Mouse (Mus musculus): Measurements from ENCODE around the gene Tmigd3. TPM values are rescaled to one million over a fixed set of nuclear protein-coding genes. Genes with fewer than 3 reads are reported as not detected.

The Tmigd3 gene
- polyA plus RNA-seq, 1 experiment: not detected

DNA sequence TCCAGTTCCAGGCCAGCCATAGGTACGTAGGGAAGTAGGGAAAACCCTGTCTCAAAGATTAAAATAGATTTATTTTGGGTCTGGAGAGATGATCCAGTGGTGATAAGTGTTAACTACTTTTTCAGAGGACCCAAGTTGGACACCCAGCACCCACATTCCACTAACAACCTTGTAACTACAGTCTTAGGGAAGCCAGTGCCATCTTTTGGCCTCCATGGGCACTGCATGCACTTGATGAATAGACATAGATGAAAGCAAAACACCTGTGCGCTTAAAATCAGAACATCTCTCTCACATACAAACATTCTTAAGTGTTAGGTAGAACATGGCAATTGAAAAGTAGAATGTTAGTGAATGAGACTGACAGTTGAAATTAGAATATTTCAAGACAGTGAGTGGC is 90.0 kb downstream of the Tmigd3 start:
- 92% methylated on average over 2 of the region's 2 CpGs for WGBS
- Histone ChIP-seq H3K27ac (ENCODE audit: control insufficient read depth, insufficient read depth, low read depth, low read length, poor library complexity) (no peak overlapping the region), H3K4me3 (replicated peaks; ENCODE audit: control insufficient read depth, low read depth, low read length) (no peak overlapping the region), H3K4me1 (ENCODE audit: control insufficient read depth, insufficient read depth, low read length) (no peaks in the 10 kb centered on the region)
- TF ChIP-seq POLR2A (IDR thresholded peaks at IDR 0.05; ENCODE audit: borderline replicate concordance, control insufficient read depth, low read depth, low read length): no peak

DNA sequence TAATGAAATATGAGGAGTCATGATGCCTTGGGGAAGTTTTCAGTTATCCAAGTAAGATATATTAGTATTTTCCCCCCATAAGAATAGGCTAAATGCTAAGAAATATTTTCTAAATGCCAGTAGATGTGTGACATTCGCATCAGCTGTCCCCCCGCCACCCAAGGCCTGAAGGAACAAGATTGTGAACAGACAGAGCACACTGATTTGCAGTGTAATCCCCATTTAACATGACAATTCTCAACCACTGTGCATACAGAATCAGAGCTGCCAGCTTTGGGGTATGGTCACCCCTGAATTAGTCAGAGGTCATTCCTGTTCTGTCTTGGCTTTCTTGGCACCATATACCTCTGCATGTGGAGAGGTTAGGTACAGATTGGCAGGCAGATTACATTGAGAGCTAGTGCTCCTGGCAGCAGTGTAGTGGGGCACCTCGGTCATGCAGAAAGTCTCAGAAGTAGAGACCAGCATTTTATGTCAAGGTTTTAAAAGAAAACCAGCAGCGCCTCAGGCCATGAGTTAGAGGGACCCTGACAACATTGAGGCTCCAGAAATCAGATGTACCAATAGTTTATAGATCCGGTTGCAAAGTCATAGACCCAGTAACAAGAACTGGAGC is 101.2 kb downstream of the Tmigd3 start:
- H3K4me3 ChIP-seq (replicated peaks; ENCODE audit: control insufficient read depth, low read depth, low read length): no peak overlapping the region
- H3K27ac ChIP-seq (ENCODE audit: control insufficient read depth, insufficient read depth, low read depth, low read length, poor library complexity): no peak overlapping the region
- peaks cover 5% of the 10 kb centered on the region; the same call in 1 of the 2 replicates for H3K4me1 ChIP-seq (ENCODE audit: control insufficient read depth, insufficient read depth, low read length)
- 78% methylated on average over 5 of the region's 5 CpGs for WGBS
- no peak for TF ChIP-seq CTCF (IDR thresholded peaks at IDR 0.05; ENCODE audit: control insufficient read depth, insufficient read depth, low read length)
- no peak for TF ChIP-seq POLR2A (IDR thresholded peaks at IDR 0.05; ENCODE audit: borderline replicate concordance, control insufficient read depth, low read depth, low read length)

DNA sequence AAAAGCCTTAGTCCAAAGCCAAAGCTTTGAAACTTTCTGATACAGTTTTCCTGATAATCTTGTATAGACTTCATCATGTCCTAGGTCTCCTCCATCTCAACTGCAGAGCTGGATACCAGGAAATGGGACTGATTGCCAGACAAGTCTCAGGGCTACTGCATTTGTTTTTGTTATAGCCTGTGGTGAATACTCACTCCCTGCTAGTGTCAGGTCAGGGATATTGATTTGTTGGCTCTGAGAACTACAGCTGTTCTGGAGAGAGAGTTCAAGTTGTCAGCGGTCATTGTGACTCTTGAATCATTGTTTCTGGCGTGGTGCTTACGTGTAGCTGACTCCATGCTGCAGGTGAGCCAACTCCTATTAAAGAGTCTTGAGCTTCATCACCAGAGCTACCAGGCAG is 102.7 kb downstream of the Tmigd3 start, which contains the start of gene Ovgp1:
Gene Ovgp1, plus strand, starts transcription at position 301 of the 400 bp plus-strand sequence.
- no peak for TF ChIP-seq POLR2A (IDR thresholded peaks at IDR 0.05; ENCODE audit: borderline replicate concordance, control insufficient read depth, low read depth, low read length)
- TF ChIP-seq CTCF (IDR thresholded peaks at IDR 0.05; ENCODE audit: control insufficient read depth, insufficient read depth, low read length): no peak
- 82% methylated on average over 3 of the region's 3 CpGs for WGBS
- Histone ChIP-seq H3K4me1 (ENCODE audit: control insufficient read depth, insufficient read depth, low read length) (peaks cover 5% of the 10 kb centered on the region; the same call in 1 of the 2 replicates), H3K4me3 (replicated peaks; ENCODE audit: control insufficient read depth, low read depth, low read length) (no peak within 1 kb of the TSS), H3K27ac (ENCODE audit: control insufficient read depth, insufficient read depth, low read depth, low read length, poor library complexity) (peak within 1 kb of the TSS; percentile 6; the same call in 1 of the 2 replicates)

Other genes starting within 250 kb of the Tmigd3 start
- gene Ddx20, start 183.3 kb upstream of the Tmigd3 start, polyA plus RNA-seq (2011; ENCODE audit: insufficient read depth, insufficient read length, low replicate concordance, missing spikeins): 16.9 and 20.5 TPM in 2 replicates
- 1.5 TPM in 1 of 2 replicates, not detected in the other for gene Inka2, start 166.3 kb upstream of the Tmigd3 start, polyA plus RNA-seq (2011; ENCODE audit: insufficient read depth, insufficient read length, low replicate concordance, missing spikeins)
- gene Rap1a, start 69.6 kb upstream of the Tmigd3 start, polyA plus RNA-seq (2011; ENCODE audit: insufficient read depth, insufficient read length, low replicate concordance, missing spikeins): 91.9 and 112 TPM in 2 replicates
- gene Adora3, start within 50 bp of the Tmigd3 start, polyA plus RNA-seq (2011; ENCODE audit: insufficient read depth, insufficient read length, low replicate concordance, missing spikeins): 1.7 and 3.4 TPM in 2 replicates
- gene I830077J02Rik, start 61.8 kb downstream of the Tmigd3 start, polyA plus RNA-seq (2011; ENCODE audit: insufficient read depth, insufficient read length, low replicate concordance, missing spikeins): 27.2 and 72.9 TPM in 2 replicates
- gene Wdr77, start 88.5 kb downstream of the Tmigd3 start, polyA plus RNA-seq (2011; ENCODE audit: insufficient read depth, insufficient read length, low replicate concordance, missing spikeins): 15.8 and 23.9 TPM in 2 replicates
- gene Atp5f1, start 89.2 kb downstream of the Tmigd3 start, polyA plus RNA-seq (2011; ENCODE audit: insufficient read depth, insufficient read length, low replicate concordance, missing spikeins): 125 and 184 TPM in 2 replicates
- 5.5 and 16.0 TPM in 2 replicates for gene Ovgp1, start 102.8 kb downstream of the Tmigd3 start, polyA plus RNA-seq (2011; ENCODE audit: insufficient read depth, insufficient read length, low replicate concordance, missing spikeins)
- not detected in 2 replicates for gene Pifo, start 143.7 kb downstream of the Tmigd3 start, polyA plus RNA-seq (2011; ENCODE audit: insufficient read depth, insufficient read length, low replicate concordance, missing spikeins)
- 5.1 and 9.9 TPM in 2 replicates for gene Chil5, start 161.9 kb downstream of the Tmigd3 start, polyA plus RNA-seq (2011; ENCODE audit: insufficient read depth, insufficient read length, low replicate concordance, missing spikeins)
- not detected in 2 replicates for gene Chia1, start 242.3 kb downstream of the Tmigd3 start, polyA plus RNA-seq (2011; ENCODE audit: insufficient read depth, insufficient read length, low replicate concordance, missing spikeins)